Mouse (Mus musculus) liver, adult 2 months (tissue): Measurements from ENCODE around the gene Gm15056. TPM values are rescaled to one million over a fixed set of nuclear protein-coding genes. Genes with fewer than 3 reads are reported as not detected.

Experiments
- DNase-seq: peaks from one replicate; pipeline ENCODE4 v3.0.0-alpha.2; 2011; ENCODE audit warnings: low read depth, low spot score; ENCODE audit errors: extremely low read depth
- H3K27ac ChIP-seq: fragments of 200-500 bp; replicated peaks from 2 replicates; pipeline ENCODE4 v1.5.1; 2012; ENCODE audit warnings: low read depth, mild to moderate bottlenecking, control low read depth, inconsistent platforms, low read length; ENCODE audit not compliant: insufficient read depth
- H3K27me3 ChIP-seq: fragments of 200-500 bp; 2 replicates; pipeline ENCODE4 v1.6.1; 2012; ENCODE audit warnings: mild to moderate bottlenecking, moderate library complexity, low read length, inconsistent platforms; ENCODE audit not compliant: control insufficient read depth, insufficient read depth
- H3K36me3 ChIP-seq: fragments of 200-500 bp; 2 replicates; pipeline ENCODE4 v1.6.1; 2012; ENCODE audit warnings: low read length, inconsistent platforms; ENCODE audit not compliant: control insufficient read depth, insufficient read depth
- H3K4me1 ChIP-seq: fragments of 200-500 bp; 2 replicates; pipeline ENCODE4 v1.6.1; 2011; ENCODE audit warnings: low read length; ENCODE audit not compliant: control insufficient read depth, insufficient read depth
- H3K4me3 ChIP-seq: fragments of 200-500 bp; 2 replicates; pipeline ENCODE4 v1.5.1; 2011; ENCODE audit warnings: low read depth, mild to moderate bottlenecking, control low read depth, low read length, moderate library complexity; ENCODE audit not compliant: insufficient read depth
- H3K79me2 ChIP-seq: fragments of 200-500 bp; 2 replicates; pipeline ENCODE4 v1.6.1; 2012; ENCODE audit warnings: inconsistent platforms, mild to moderate bottlenecking, low read length, moderate library complexity; ENCODE audit not compliant: control insufficient read depth, insufficient read depth
- H3K9ac ChIP-seq: fragments of 200-500 bp; 2 replicates; pipeline ENCODE4 v1.6.1; 2012; ENCODE audit warnings: low read depth, mild to moderate bottlenecking, control low read depth, inconsistent platforms, low read length
- CTCF ChIP-seq: fragments of 200-500 bp; IDR thresholded peaks from 2 replicates; pipeline ENCODE4 v1.5.1; 2011; ENCODE audit warnings: low read depth, low read length, control low read depth
- POLR2A ChIP-seq: fragments of 200-500 bp; IDR thresholded peaks from 2 replicates; pipeline ENCODE4 v1.6.1; 2011; ENCODE audit warnings: low read length, control low read depth; ENCODE audit not compliant: insufficient read depth; ENCODE audit errors: extremely low read depth
- WGBS: fragments of 180-500 bp; shearing (Covaris S2); methylation state at CpG from one replicate; pipeline ENCODE4 v1.1.7; 2018; 5-methylcytosine and 5-hydroxymethylcytosine counted together
- polyA plus RNA-seq: library from polyadenylated mRNA; depleted of rRNA; stranded (reverse); fragments of >200 nt; gene quantifications from 2 replicates; pipeline ENCODE4 v1.2.3, GENCODE M21; 2012; rRNA removed
- total RNA-seq: library from RNA; depleted of rRNA; stranded (reverse); fragments of >200 nt; gene quantifications from 2 replicates; pipeline ENCODE4 v1.2.3, GENCODE M21; 2014; rRNA removed

The Gm15056 gene
- total and polyA plus RNA-seq, 2 experiments, result not detected

DNA sequence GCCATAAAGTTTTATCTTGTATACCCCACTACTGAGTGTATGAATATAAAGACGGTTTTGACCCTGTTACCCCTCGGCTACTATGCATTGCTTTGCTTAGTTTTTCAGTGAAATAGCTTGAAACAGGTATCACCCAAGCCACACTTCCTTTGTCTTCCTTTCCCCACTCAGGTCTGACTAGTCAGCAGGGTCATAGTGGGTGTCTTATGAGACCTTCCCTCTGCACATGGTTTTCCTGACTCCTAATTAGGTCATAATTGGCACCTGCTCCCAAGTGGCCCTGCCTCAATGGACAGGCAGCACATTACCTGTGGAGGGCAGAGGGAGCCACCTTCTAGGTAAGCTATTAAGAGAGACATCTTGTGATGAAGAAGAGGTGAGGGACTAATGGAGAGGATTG is 10.1 kb downstream of the Gm15056 start, which contains the start of gene Defb33:
Defb33 (plus strand) TSS at position 301 of the 400 bp plus-strand sequence.
- Histone ChIP-seq H3K27ac (no peak within 1 kb of the TSS), H3K4me1 (no peaks in the 10 kb centered on the region), H3K27me3 (no peaks in the 10 kb centered on the region), H3K9ac (no peak within 1 kb of the TSS), H3K36me3 (no peaks in the 10 kb centered on the region), H3K4me3 (no peak within 1 kb of the TSS), H3K79me2 (no peaks in the 10 kb centered on the region)
- TF ChIP-seq POLR2A, result no peak
- no peak for TF ChIP-seq CTCF
- no peak for DNase-seq
- 87% methylated on average over 2 of the region's 2 CpGs for WGBS

DNA sequence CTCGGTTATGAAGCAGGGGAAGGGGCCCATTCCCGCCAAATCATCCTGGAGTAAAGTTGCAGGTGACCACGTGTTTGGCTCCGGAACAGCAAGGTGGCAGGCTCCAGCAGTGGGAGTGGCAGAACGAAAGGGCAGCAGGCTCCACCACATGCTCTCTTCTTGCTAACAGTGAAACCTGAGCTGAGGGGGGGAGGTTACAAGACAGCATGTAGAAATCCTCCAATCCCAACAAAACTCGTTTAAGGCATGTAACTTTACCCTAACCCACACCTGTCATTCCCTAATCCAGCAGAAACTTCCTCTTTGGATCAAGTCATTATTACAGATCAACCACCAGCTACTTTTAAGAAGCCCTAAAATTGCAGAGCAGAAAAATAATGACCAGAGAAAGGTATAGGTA is 27.8 kb downstream of the Gm15056 start:
- H3K27ac ChIP-seq, result no peak overlapping the region
- TF ChIP-seq POLR2A (no peak), CTCF (no peak)
- no peak for DNase-seq
- H3K79me2 ChIP-seq, result no peaks in the 10 kb centered on the region
- WGBS, result 23% methylated on average over 6 of the region's 6 CpGs
- no peak overlapping the region for H3K9ac ChIP-seq
- H3K4me1 ChIP-seq, result no peaks in the 10 kb centered on the region
- H3K36me3 ChIP-seq, result no peaks in the 10 kb centered on the region
- H3K27me3 ChIP-seq, result no peaks in the 10 kb centered on the region
- H3K4me3 ChIP-seq, result no peak overlapping the region

Other genes with a start within 250 kb of the Gm15056 start
- not detected in 2 replicates for gene Defb33, start 10.0 kb downstream of the Gm15056 start, total RNA-seq
- not detected in 2 replicates for gene Defb33, start 10.0 kb downstream of the Gm15056 start, polyA plus RNA-seq
- not detected in 2 replicates for gene Gm6040, start 19.4 kb upstream of the Gm15056 start, total RNA-seq
- gene Gm6040, start 19.4 kb upstream of the Gm15056 start, polyA plus RNA-seq, result not detected in 2 replicates
- gene AY761185, start 42.1 kb upstream of the Gm15056 start, total RNA-seq, result not detected in 2 replicates
- not detected in 2 replicates for gene AY761185, start 42.1 kb upstream of the Gm15056 start, polyA plus RNA-seq
- gene Defa21, start 122.9 kb upstream of the Gm15056 start, total RNA-seq, result not detected in 2 replicates
- not detected in 2 replicates for gene Defa21, start 122.9 kb upstream of the Gm15056 start, polyA plus RNA-seq
- not detected in 2 replicates for gene Defa23, start 152.4 kb upstream of the Gm15056 start, total RNA-seq
- not detected in 2 replicates for gene Defa23, start 152.4 kb upstream of the Gm15056 start, polyA plus RNA-seq
- not detected in 2 replicates for gene Defa35, start 162.4 kb upstream of the Gm15056 start, total RNA-seq
- not detected in 2 replicates for gene Defa35, start 162.4 kb upstream of the Gm15056 start, polyA plus RNA-seq
- not detected in 2 replicates for gene Defa25, start 181.8 kb upstream of the Gm15056 start, total RNA-seq
- not detected in 2 replicates for gene Defa25, start 181.8 kb upstream of the Gm15056 start, polyA plus RNA-seq
- gene Gm14851, start 193.4 kb upstream of the Gm15056 start, total RNA-seq, result not detected in 2 replicates
- not detected in 2 replicates for gene Gm14851, start 193.4 kb upstream of the Gm15056 start, polyA plus RNA-seq
- not detected in 2 replicates for gene Defa30, start 232.0 kb upstream of the Gm15056 start, total RNA-seq
- gene Defa30, start 232.0 kb upstream of the Gm15056 start, polyA plus RNA-seq, result not detected in 2 replicates